Mouse (Mus musculus) liver, embryonic 16.5 days (tissue): Measurements from ENCODE around the gene Ghr. TPM values are rescaled to one million over a fixed set of nuclear protein-coding genes. Genes with fewer than 3 reads are reported as not detected.

Experiments used
- ATAC-seq: fragments of 200-750 bp; cut with Nextera tagmentation; 2 replicates; pipeline ENCODE4 v1.8.0; 2017; ENCODE audit warnings: low read depth, mild to moderate bottlenecking, moderate number of reproducible peaks, moderate library complexity
- H3K27ac ChIP-seq: fragments of 300-500 bp; sonication (generic); 2 replicates; pipeline ENCODE4 v1.5.1; 2014; ENCODE audit warnings: mild to moderate bottlenecking, low read length
- H3K27me3 ChIP-seq: fragments of 300-500 bp; sonication (generic); 2 replicates; pipeline ENCODE4 v1.6.1; 2014; ENCODE audit warnings: low read depth, low read length, mixed read lengths; ENCODE audit not compliant: control insufficient read depth, insufficient read depth
- H3K36me3 ChIP-seq: fragments of 300-500 bp; sonication (generic); 2 replicates; pipeline ENCODE4 v1.6.1; 2014; ENCODE audit warnings: mild to moderate bottlenecking; ENCODE audit not compliant: control insufficient read depth, insufficient read depth
- H3K4me1 ChIP-seq: fragments of 300-500 bp; sonication (generic); 2 replicates; pipeline ENCODE4 v1.6.1; 2014; ENCODE audit warnings: low read depth, low read length, mixed read lengths; ENCODE audit not compliant: control insufficient read depth
- H3K4me2 ChIP-seq: fragments of 300-500 bp; sonication (generic); 2 replicates; pipeline ENCODE4 v1.6.1; 2014; ENCODE audit warnings: low read depth, low read length, mixed read lengths
- H3K4me3 ChIP-seq: fragments of 300-500 bp; sonication (generic); 2 replicates; pipeline ENCODE4 v1.5.1; 2014; ENCODE audit warnings: low read depth, mild to moderate bottlenecking, low read length
- H3K9ac ChIP-seq: fragments of 300-500 bp; sonication (generic); 2 replicates; pipeline ENCODE4 v1.6.1; 2014; ENCODE audit warnings: low read depth, low read length
- H3K9me3 ChIP-seq: fragments of 300-500 bp; sonication (generic); replicated peaks from 2 replicates; pipeline ENCODE4 v1.6.1; 2016; ENCODE audit warnings: low read length; ENCODE audit not compliant: control insufficient read depth
- WGBS: fragments of 180-500 bp; shearing (Covaris S2); extraction: QIAGEN DNeasy Blood & Tissue Kit; methylation state at CpG from one replicate; pipeline ENCODE4 v1.1.7; 2014; ENCODE audit not compliant: insufficient replicate concordance; 5-methylcytosine and 5-hydroxymethylcytosine counted together
- polyA plus RNA-seq: library from polyadenylated mRNA; unstranded; fragments of >200 nt; fragmentation: Nextera tagmentation; extraction: Ambion mirVana; gene quantifications from 2 replicates; pipeline ENCODE4 v1.2.1, GENCODE M21; 2015

The Ghr gene
- polyA plus RNA-seq, 1 experiment from 2014 or later, result 33.4 TPM

GRCm38 (mm10) chr15:3445285-3445909 is 137.9 kb downstream of the Ghr start:
- Histone ChIP-seq H3K4me2 (no peak overlapping the region), H3K36me3 (no peaks in the 10 kb centered on the region), H3K9me3 (no peaks in the 10 kb centered on the region), H3K27ac (no peak overlapping the region), H3K27me3 (no peaks in the 10 kb centered on the region), H3K4me1 (no peaks in the 10 kb centered on the region), H3K9ac (no peak overlapping the region), H3K4me3 (no peak overlapping the region)
- ATAC-seq, result no peak
- 59% methylated on average over 7 of the region's 7 CpGs for WGBS

GRCm38 (mm10) chr15:3444448-3445020 is 138.8 kb downstream of the Ghr start:
- no peak overlapping the region for H3K9ac ChIP-seq
- 63% methylated on average over 8 of the region's 8 CpGs for WGBS
- H3K9me3 ChIP-seq, result no peaks in the 10 kb centered on the region
- H3K4me1 ChIP-seq, result no peaks in the 10 kb centered on the region
- no peak overlapping the region for H3K27ac ChIP-seq
- no peaks in the 10 kb centered on the region for H3K27me3 ChIP-seq
- ATAC-seq, result no peak
- H3K4me3 ChIP-seq, result no peak overlapping the region
- H3K36me3 ChIP-seq, result no peaks in the 10 kb centered on the region
- H3K4me2 ChIP-seq, result no peak overlapping the region

DNA sequence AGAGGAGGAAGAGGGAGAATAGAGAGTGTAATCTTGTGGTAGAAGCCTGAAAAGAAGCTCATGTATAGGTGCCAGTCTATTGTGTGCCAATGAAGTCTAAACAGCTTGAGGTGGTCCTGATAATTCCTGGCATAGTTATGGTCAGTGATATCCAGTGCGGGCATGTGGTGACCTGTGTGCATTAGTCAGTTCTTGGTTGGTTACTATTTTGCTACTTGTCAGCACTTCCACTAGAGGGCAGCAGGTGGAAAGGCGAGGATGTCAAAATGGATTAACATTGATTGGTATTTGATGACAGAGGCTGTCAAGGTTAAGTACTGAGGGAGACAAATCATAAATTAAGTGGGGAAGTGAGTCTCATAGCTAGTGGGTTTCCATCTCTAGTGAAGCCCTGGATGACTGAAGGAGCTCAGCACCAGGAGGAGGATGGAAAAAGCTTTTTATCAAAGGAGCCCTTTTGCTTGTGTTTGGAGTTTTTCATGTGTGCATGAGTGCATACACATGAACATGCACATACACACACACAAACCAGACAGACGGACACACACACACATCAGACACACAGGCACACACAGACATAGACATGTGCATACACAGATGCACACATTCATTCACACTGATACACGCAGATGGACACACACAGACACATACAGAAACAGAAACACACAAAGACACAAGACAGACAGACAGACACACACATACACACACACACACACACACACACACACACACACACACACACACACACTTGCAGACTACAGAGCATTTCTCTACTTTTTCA is 141.6 kb downstream of the Ghr start:
- H3K9ac ChIP-seq, result no peak overlapping the region
- H3K36me3 ChIP-seq, result no peaks in the 10 kb centered on the region
- H3K4me3 ChIP-seq, result no peak overlapping the region
- WGBS, result 28% methylated on average over 4 of the region's 4 CpGs
- H3K27me3 ChIP-seq, result no peaks in the 10 kb centered on the region
- H3K4me2 ChIP-seq, result no peak overlapping the region
- H3K27ac ChIP-seq, result no peak overlapping the region
- no peaks in the 10 kb centered on the region for H3K4me1 ChIP-seq
- no peaks in the 10 kb centered on the region for H3K9me3 ChIP-seq
- ATAC-seq, result no peak

DNA sequence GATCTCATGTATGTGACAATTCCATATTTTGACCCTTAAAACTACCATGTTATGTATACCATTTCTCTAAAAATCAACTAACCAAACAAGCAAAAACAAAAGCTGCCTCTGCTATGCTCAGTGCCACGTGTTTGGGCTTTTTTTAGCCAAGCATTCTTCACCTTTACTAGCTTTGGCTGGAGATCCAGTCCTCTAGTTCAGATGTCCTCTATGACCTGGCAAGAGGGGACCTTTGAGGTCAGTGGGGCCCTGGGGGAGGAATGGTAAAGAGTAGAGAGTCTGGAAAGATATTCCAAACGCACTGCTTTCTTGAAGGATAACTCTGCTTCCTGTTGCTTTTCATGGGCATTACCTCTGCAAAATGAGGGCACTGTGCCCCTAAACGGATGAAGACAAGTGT is 145.9 kb downstream of the Ghr start:
- Histone ChIP-seq H3K4me2 (no peak overlapping the region), H3K9ac (no peak overlapping the region), H3K27me3 (no peaks in the 10 kb centered on the region), H3K27ac (no peak overlapping the region), H3K36me3 (no peaks in the 10 kb centered on the region), H3K4me1 (no peaks in the 10 kb centered on the region; the same call in 1 of the 2 replicates), H3K4me3 (no peak overlapping the region), H3K9me3 (no peaks in the 10 kb centered on the region)
- WGBS, result 46% methylated on average over 3 of the region's 3 CpGs
- ATAC-seq, result no peak

GRCm38 (mm10) chr15:3435637-3436036 is 147.7 kb downstream of the Ghr start:
- WGBS, result 11% methylated on average over 4 of the region's 4 CpGs
- no peaks in the 10 kb centered on the region for H3K36me3 ChIP-seq
- no peaks in the 10 kb centered on the region for H3K9me3 ChIP-seq
- no peaks in the 10 kb centered on the region for H3K27me3 ChIP-seq
- no peak overlapping the region for H3K4me3 ChIP-seq
- H3K4me1 ChIP-seq, result no peaks in the 10 kb centered on the region; the same call in 1 of the 2 replicates
- H3K27ac ChIP-seq, result no peak overlapping the region
- H3K9ac ChIP-seq, result no peak overlapping the region
- H3K4me2 ChIP-seq, result no peak overlapping the region
- no peak for ATAC-seq

GRCm38 (mm10) chr15:3434461-3434860 is 148.8 kb downstream of the Ghr start:
- no peak overlapping the region for H3K27ac ChIP-seq
- no peak overlapping the region for H3K4me2 ChIP-seq
- no peak for ATAC-seq
- no peaks in the 10 kb centered on the region for H3K9me3 ChIP-seq
- WGBS, result 54% methylated on average over 3 of the region's 3 CpGs
- no peaks in the 10 kb centered on the region; the same call in 1 of the 2 replicates for H3K4me1 ChIP-seq
- H3K4me3 ChIP-seq, result no peak overlapping the region
- no peak overlapping the region for H3K9ac ChIP-seq
- H3K36me3 ChIP-seq, result no peaks in the 10 kb centered on the region
- H3K27me3 ChIP-seq, result no peaks in the 10 kb centered on the region

- H3K27me3 ChIP-seq, result no peaks in the 10 kb centered on the region
- H3K27ac ChIP-seq, result no peak overlapping the region
- WGBS, result 18% methylated on average over 7 of the region's 7 CpGs
- peak; percentile 43 for ATAC-seq
- no peak overlapping the region for H3K4me2 ChIP-seq
- no peaks in the 10 kb centered on the region; the same call in 1 of the 2 replicates for H3K4me1 ChIP-seq
- no peak overlapping the region for H3K9ac ChIP-seq
- H3K36me3 ChIP-seq, result no peaks in the 10 kb centered on the region
- no peaks in the 10 kb centered on the region for H3K9me3 ChIP-seq
- H3K4me3 ChIP-seq, result no peak overlapping the region
Measured at GRCm38 (mm10) chr15:3433281-3433680, 150.0 kb downstream of the Ghr start.

DNA sequence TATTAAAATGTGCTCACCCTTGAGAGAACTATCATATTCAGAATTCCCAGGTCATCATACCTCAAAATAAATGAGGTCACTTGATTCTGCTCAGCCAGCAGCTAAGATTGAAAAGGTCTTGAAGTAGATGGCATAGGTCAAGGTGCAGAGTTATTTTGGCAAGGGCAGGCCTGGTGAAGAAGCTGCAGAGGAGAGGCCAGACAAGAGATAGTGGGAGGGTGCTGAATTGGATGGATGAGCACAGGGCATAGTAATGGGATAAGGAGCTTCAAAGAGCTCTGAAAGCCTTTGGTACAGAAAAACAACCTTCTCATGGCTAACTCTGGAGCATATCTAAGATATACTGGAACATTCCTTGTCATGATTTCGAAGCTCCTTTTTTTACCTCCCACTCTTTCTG is 150.5 kb downstream of the Ghr start:
- Histone ChIP-seq H3K4me2 (no peak overlapping the region), H3K9ac (no peak overlapping the region), H3K36me3 (no peaks in the 10 kb centered on the region), H3K27me3 (no peaks in the 10 kb centered on the region), H3K9me3 (no peaks in the 10 kb centered on the region), H3K4me3 (no peak overlapping the region), H3K4me1 (no peaks in the 10 kb centered on the region; the same call in 1 of the 2 replicates), H3K27ac (no peak overlapping the region)
- 52% methylated on average over 1 of the region's 1 CpGs for WGBS
- ATAC-seq, result no peak

DNA sequence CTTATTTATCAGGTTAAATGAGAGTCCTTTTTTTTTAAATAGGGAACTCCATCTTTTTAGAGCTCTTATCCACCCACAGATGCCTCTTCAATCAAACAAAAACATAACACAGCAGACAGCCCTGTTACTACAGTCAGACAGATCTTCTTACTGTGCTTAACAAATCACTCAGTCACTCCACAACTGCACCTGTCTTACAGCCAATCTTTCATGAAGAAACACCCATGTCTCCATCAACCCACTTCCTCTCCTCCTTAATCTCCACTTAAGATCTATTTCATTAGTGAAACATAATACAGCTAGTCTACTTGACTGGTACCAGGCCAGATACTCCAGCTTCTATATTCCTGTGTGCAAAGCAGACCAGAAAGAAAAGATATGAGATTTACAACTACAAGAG is 153.9 kb downstream of the Ghr start:
- Histone ChIP-seq H3K4me2 (no peak overlapping the region), H3K27me3 (no peaks in the 10 kb centered on the region), H3K4me1 (no peaks in the 10 kb centered on the region; the same call in 1 of the 2 replicates), H3K9me3 (no peaks in the 10 kb centered on the region), H3K36me3 (no peaks in the 10 kb centered on the region), H3K27ac (no peak overlapping the region), H3K4me3 (no peak overlapping the region), H3K9ac (no peak overlapping the region)
- ATAC-seq, result no peak
